Mouse (Mus musculus): ENCODE measurements around the gene Crybg3.

- TF ChIP-seq POLR2A (IDR thresholded peaks at IDR 0.05; ENCODE audit: insufficient read length, low read depth): no peak
- TF ChIP-seq MYOG (IDR thresholded peaks at IDR 0.05; ENCODE audit: control insufficient read depth in 1 of 3, insufficient read depth in 1 of 3, insufficient read length in 2 of 3, low read depth in 2 of 3): no peak
Measured at GRCm38 (mm10) chr16:59643766-59644165, 43.0 kb upstream of the Crybg3 start.
